Mouse (Mus musculus): ENCODE measurements around the gene Cpb1. TPM values are rescaled to one million over a fixed set of nuclear protein-coding genes. Genes with fewer than 3 reads are reported as not detected.

The Cpb1 gene
- polyA plus RNA-seq, 1 experiment, result 326 TPM

DNA sequence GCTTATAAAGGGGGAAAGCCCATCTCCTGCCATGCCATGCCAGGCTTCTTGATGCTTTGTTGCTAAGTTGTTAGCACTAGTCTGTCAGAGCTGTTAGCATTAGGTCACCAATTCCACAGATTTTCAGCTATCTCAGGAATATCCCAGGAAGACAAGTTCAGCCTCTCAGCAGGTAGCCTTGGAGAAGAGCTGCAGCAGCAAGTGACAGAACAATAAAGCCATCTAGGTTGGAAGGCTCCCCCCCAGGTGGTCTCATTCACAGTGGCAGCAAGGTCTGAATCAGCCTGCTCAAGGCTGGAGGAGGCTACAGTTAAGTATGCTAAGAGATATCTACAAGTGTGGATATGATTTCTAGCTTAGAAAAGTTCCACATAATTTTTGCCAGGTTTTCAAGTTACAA is 15.8 kb upstream of the Cpb1 start:
- DNase-seq (ENCODE audit: low read depth in 1 of 2, low spot score in 2 of 2), result no peak
- no peaks in the 10 kb centered on the region for H3K4me1 ChIP-seq (ENCODE audit: control insufficient read depth, insufficient read depth, insufficient read length)
- H3K36me3 ChIP-seq (ENCODE audit: control insufficient read depth, insufficient read depth, low read length), result no peaks in the 10 kb centered on the region
- H3K27ac ChIP-seq (ENCODE audit: insufficient read depth, low read length), result no peak overlapping the region
- no peak overlapping the region for H3K4me3 ChIP-seq (ENCODE audit: extremely low read depth, insufficient read depth, insufficient read length)
- no peaks in the 10 kb centered on the region for H3K27me3 ChIP-seq (ENCODE audit: control insufficient read depth, insufficient read depth, low read length)
- TF ChIP-seq CTCF (IDR thresholded peaks at IDR 0.05; ENCODE audit: extremely low read depth, insufficient read depth, insufficient read length, insufficient replicate concordance) (no peak), POLR2A (IDR thresholded peaks at IDR 0.05; ENCODE audit: low read depth, low read length) (no peak)

GRCm38 (mm10) chr3:20288761-20289160 is 13.2 kb upstream of the Cpb1 start:
- Histone ChIP-seq H3K4me3 (ENCODE audit: extremely low read depth, insufficient read depth, insufficient read length) (no peak overlapping the region), H3K27ac (ENCODE audit: insufficient read depth, low read length) (no peak overlapping the region), H3K4me1 (ENCODE audit: control insufficient read depth, insufficient read depth, insufficient read length) (no peaks in the 10 kb centered on the region), H3K27me3 (ENCODE audit: control insufficient read depth, insufficient read depth, low read length) (no peaks in the 10 kb centered on the region), H3K36me3 (ENCODE audit: control insufficient read depth, insufficient read depth, low read length) (no peaks in the 10 kb centered on the region)
- DNase-seq (ENCODE audit: low read depth in 1 of 2, low spot score in 2 of 2), result no peak
- TF ChIP-seq CTCF (IDR thresholded peaks at IDR 0.05; ENCODE audit: extremely low read depth, insufficient read depth, insufficient read length, insufficient replicate concordance) (no peak), POLR2A (IDR thresholded peaks at IDR 0.05; ENCODE audit: low read depth, low read length) (no peak)
- 91% methylated on average over 2 of the region's 2 CpGs for WGBS

- no peaks in the 10 kb centered on the region for H3K4me1 ChIP-seq (ENCODE audit: control insufficient read depth, insufficient read depth, insufficient read length)
- whole genome bisulfite sequencing, result 66% methylated on average over 1 of the region's 1 CpGs
- no peaks in the 10 kb centered on the region for H3K36me3 ChIP-seq (ENCODE audit: control insufficient read depth, insufficient read depth, low read length)
- TF ChIP-seq CTCF (IDR thresholded peaks at IDR 0.05; ENCODE audit: extremely low read depth, insufficient read depth, insufficient read length, insufficient replicate concordance), result no peak
- no peak for TF ChIP-seq POLR2A (IDR thresholded peaks at IDR 0.05; ENCODE audit: low read depth, low read length)
- no peak overlapping the region for H3K27ac ChIP-seq (ENCODE audit: insufficient read depth, low read length)
- no peak for DNase-seq (ENCODE audit: low read depth in 1 of 2, low spot score in 2 of 2)
- no peak overlapping the region for H3K4me3 ChIP-seq (ENCODE audit: extremely low read depth, insufficient read depth, insufficient read length)
- no peaks in the 10 kb centered on the region for H3K27me3 ChIP-seq (ENCODE audit: control insufficient read depth, insufficient read depth, low read length)
These were observed 6.3 kb upstream of the Cpb1 start for GRCm38 (mm10) chr3:20281796-20282195.

- Histone ChIP-seq H3K27ac (ENCODE audit: insufficient read depth, low read length) (no peak overlapping the region), H3K4me1 (ENCODE audit: control insufficient read depth, insufficient read depth, insufficient read length) (no peaks in the 10 kb centered on the region), H3K27me3 (ENCODE audit: control insufficient read depth, insufficient read depth, low read length) (no peaks in the 10 kb centered on the region), H3K36me3 (ENCODE audit: control insufficient read depth, insufficient read depth, low read length) (no peaks in the 10 kb centered on the region), H3K4me3 (ENCODE audit: extremely low read depth, insufficient read depth, insufficient read length) (no peak overlapping the region)
- DNase-seq (ENCODE audit: low read depth in 1 of 2, low spot score in 2 of 2), result no peak
- WGBS, result 52% methylated on average over 9 of the region's 9 CpGs
- TF ChIP-seq POLR2A (IDR thresholded peaks at IDR 0.05; ENCODE audit: low read depth, low read length) (no peak), CTCF (IDR thresholded peaks at IDR 0.05; ENCODE audit: extremely low read depth, insufficient read depth, insufficient read length, insufficient replicate concordance) (no peak)
These were observed 20.7 kb downstream of the Cpb1 start for GRCm38 (mm10) chr3:20254566-20255479.

DNA sequence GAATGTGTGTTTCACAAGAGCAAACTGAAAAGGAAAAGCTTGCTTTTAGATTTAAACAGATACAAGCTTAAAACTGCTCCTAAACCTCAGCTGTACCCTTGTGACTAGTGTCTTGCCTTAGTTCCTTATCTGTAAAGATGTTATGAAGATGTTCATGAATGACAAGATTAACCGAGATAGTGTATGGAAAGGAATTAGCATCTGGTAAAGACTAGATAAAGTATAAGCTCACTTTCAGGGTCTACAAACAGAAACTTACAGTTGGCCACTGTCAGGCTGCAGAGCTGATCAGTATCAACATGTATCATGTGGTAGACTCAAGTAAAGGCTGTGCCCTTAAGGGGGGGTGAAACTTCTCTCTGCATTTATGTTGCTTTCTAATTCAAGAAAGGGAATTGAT is 31.6 kb downstream of the Cpb1 start:
- WGBS, result 61% methylated on average over 1 of the region's 1 CpGs
- TF ChIP-seq POLR2A (IDR thresholded peaks at IDR 0.05; ENCODE audit: low read depth, low read length) (no peak), CTCF (IDR thresholded peaks at IDR 0.05; ENCODE audit: extremely low read depth, insufficient read depth, insufficient read length, insufficient replicate concordance) (no peak)
- Histone ChIP-seq H3K4me3 (ENCODE audit: extremely low read depth, insufficient read depth, insufficient read length) (no peak overlapping the region), H3K4me1 (ENCODE audit: control insufficient read depth, insufficient read depth, insufficient read length) (no peaks in the 10 kb centered on the region), H3K27ac (ENCODE audit: insufficient read depth, low read length) (no peak overlapping the region), H3K27me3 (ENCODE audit: control insufficient read depth, insufficient read depth, low read length) (no peaks in the 10 kb centered on the region), H3K36me3 (ENCODE audit: control insufficient read depth, insufficient read depth, low read length) (no peaks in the 10 kb centered on the region)
- DNase-seq (ENCODE audit: low read depth in 1 of 2, low spot score in 2 of 2), result no peak

- TF ChIP-seq POLR2A (IDR thresholded peaks at IDR 0.05; ENCODE audit: low read depth, low read length), result no peak
- no peak for TF ChIP-seq CTCF (IDR thresholded peaks at IDR 0.05; ENCODE audit: extremely low read depth, insufficient read depth, insufficient read length, insufficient replicate concordance)
- 12% methylated on average over 3 of the region's 3 CpGs for WGBS
These were observed 33.5 kb downstream of the Cpb1 start, which contains the start of gene Cpa3 for GRCm38 (mm10) chr3:20242050-20242449. Cpa3 (minus strand) TSS chr3:20242181.

DNA sequence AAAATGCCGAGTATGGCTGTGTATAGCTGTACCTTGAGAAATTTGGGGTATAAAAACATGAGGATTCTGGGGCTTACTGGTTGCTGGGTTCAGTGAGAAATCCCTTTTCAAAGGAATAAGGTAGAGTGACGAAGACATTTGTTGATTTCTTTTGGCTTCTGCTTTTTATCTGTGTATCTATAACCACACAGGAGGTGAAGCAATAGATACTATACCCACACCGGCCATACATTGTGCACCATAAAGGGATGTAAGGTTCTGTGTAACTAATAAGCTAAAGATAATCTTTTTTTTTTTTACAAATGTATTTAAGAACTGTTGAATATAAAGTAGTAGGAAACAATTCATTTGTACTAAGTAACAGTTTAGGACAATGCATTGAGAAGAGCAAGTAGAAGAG is 35.8 kb downstream of the Cpb1 start:
- H3K36me3 ChIP-seq (ENCODE audit: control insufficient read depth, insufficient read depth, low read length), result no peaks in the 10 kb centered on the region
- no peak for DNase-seq (ENCODE audit: low read depth in 1 of 2, low spot score in 2 of 2)
- no peaks in the 10 kb centered on the region for H3K4me1 ChIP-seq (ENCODE audit: control insufficient read depth, insufficient read depth, insufficient read length)
- H3K27me3 ChIP-seq (ENCODE audit: control insufficient read depth, insufficient read depth, low read length), result no peaks in the 10 kb centered on the region
- H3K27ac ChIP-seq (ENCODE audit: insufficient read depth, low read length), result no peak overlapping the region
- H3K4me3 ChIP-seq (ENCODE audit: extremely low read depth, insufficient read depth, insufficient read length), result no peak overlapping the region
- 64% methylated on average over 3 of the region's 3 CpGs for WGBS
- no peak for TF ChIP-seq POLR2A (IDR thresholded peaks at IDR 0.05; ENCODE audit: low read depth, low read length)
- TF ChIP-seq CTCF (IDR thresholded peaks at IDR 0.05; ENCODE audit: extremely low read depth, insufficient read depth, insufficient read length, insufficient replicate concordance), result no peak

More at GRCm38 (mm10) chr3:20242050-20242449, 33.5 kb downstream of the Cpb1 start, which contains the start of gene Cpa3:
- no peak for DNase-seq (ENCODE audit: low read depth in 1 of 2, low spot score in 2 of 2)
- Histone ChIP-seq H3K4me3 (ENCODE audit: extremely low read depth, insufficient read depth, insufficient read length) (no peak within 1 kb of the TSS), H3K4me1 (ENCODE audit: control insufficient read depth, insufficient read depth, insufficient read length) (no peaks in the 10 kb centered on the region), H3K36me3 (ENCODE audit: control insufficient read depth, insufficient read depth, low read length) (no peaks in the 10 kb centered on the region), H3K27ac (ENCODE audit: insufficient read depth, low read length) (no peak within 1 kb of the TSS), H3K27me3 (ENCODE audit: control insufficient read depth, insufficient read depth, low read length) (no peaks in the 10 kb centered on the region)
